Mouse (Mus musculus) liver, embryonic 14.5 days (tissue): ENCODE measurements around the gene Dll1. TPM values are rescaled to one million over a fixed set of nuclear protein-coding genes. Genes with fewer than 3 reads are reported as not detected.

ENCODE experiments used
- ATAC-seq: fragments of 200-750 bp; cut with Nextera tagmentation; 2 replicates; pipeline ENCODE4 v1.8.0; 2017; ENCODE audit warnings: moderate number of reproducible peaks, mild to moderate bottlenecking, moderate library complexity; ENCODE audit not compliant: insufficient read depth
- DNase-seq, 3 experiments: peaks; one replicate each; pipeline ENCODE4 v3.0.0-alpha.2; 2012 to 2013; ENCODE audit warnings: low read depth in 3 of 3, low spot score in 3 of 3
- H3K27ac ChIP-seq: fragments of 300-500 bp; sonication (generic); 2 replicates; pipeline ENCODE4 v1.5.1; 2014; ENCODE audit warnings: moderate library complexity, mild to moderate bottlenecking, control low read depth, inconsistent platforms
- H3K27me3 ChIP-seq: fragments of 300-500 bp; sonication (generic); 2 replicates; pipeline ENCODE4 v1.6.1; 2014; ENCODE audit warnings: mild to moderate bottlenecking, low read length, moderate library complexity; ENCODE audit not compliant: control insufficient read depth, insufficient read depth
- H3K36me3 ChIP-seq: fragments of 300-500 bp; sonication (generic); replicated peaks from 2 replicates; pipeline ENCODE4 v1.6.1; 2014; ENCODE audit warnings: low read depth; ENCODE audit not compliant: control insufficient read depth, insufficient read depth
- H3K4me1 ChIP-seq, 2 experiments: fragments of 200-500 bp in 1 of 2; fragments of 300-500 bp in 1 of 2; sonication (generic) in 1 of 2; replicated peaks; 2 replicates each; pipeline ENCODE4 v1.6.1; 2012 to 2014; ENCODE audit warnings: antibody characterized with exemption in 1 of 2, inconsistent platforms in 1 of 2, low read length in 1 of 2; ENCODE audit not compliant: control insufficient read depth in 2 of 2, insufficient read depth in 2 of 2
- H3K4me2 ChIP-seq: fragments of 300-500 bp; sonication (generic); 2 replicates; pipeline ENCODE4 v1.6.1; 2014; ENCODE audit warnings: low read depth, mild to moderate bottlenecking, control low read depth, moderate library complexity
- H3K4me3 ChIP-seq, 2 experiments: fragments of 200-500 bp in 1 of 2; fragments of 300-500 bp in 1 of 2; sonication (generic) in 1 of 2; 2 replicates each; pipeline ENCODE4 v1.5.1; 2012 to 2014; ENCODE audit warnings: low read depth in 2 of 2, low read length in 2 of 2, mild to moderate bottlenecking in 2 of 2, control low read depth in 1 of 2, inconsistent platforms in 1 of 2, moderate library complexity in 1 of 2; ENCODE audit not compliant: insufficient read depth in 1 of 2
- H3K9ac ChIP-seq: fragments of 300-500 bp; sonication (generic); replicated peaks from 2 replicates; pipeline ENCODE4 v1.6.1; 2014; ENCODE audit warnings: mild to moderate bottlenecking, control low read depth, moderate library complexity
- H3K9me3 ChIP-seq: fragments of 300-500 bp; sonication (generic); 2 replicates; pipeline ENCODE4 v1.6.1; 2016; ENCODE audit warnings: low read length, mixed read lengths; ENCODE audit not compliant: control insufficient read depth
- CTCF ChIP-seq: IDR thresholded peaks from 2 replicates; pipeline ENCODE4 v1.5.1; 2016; ENCODE audit warnings: antibody characterized with exemption, low read depth, control low read depth
- EP300 ChIP-seq: IDR thresholded peaks from 2 replicates; pipeline ENCODE4 v1.6.1; 2016; ENCODE audit warnings: antibody characterized with exemption, low read depth
- WGBS: fragments of 180-500 bp; shearing (Covaris S2); extraction: QIAGEN DNeasy Blood & Tissue Kit; methylation state at CpG from one replicate; pipeline ENCODE4 v1.1.7; 2014; ENCODE audit not compliant: insufficient replicate concordance; 5-methylcytosine and 5-hydroxymethylcytosine counted together
- polyA plus RNA-seq, 2 experiments: library from polyadenylated mRNA; depleted of rRNA in 1 of 2; stranded (reverse) in 1 of 2; unstranded in 1 of 2; fragments of >200 nt; fragmentation: Nextera tagmentation in 1 of 2; extraction: Ambion mirVana in 1 of 2; gene quantifications; 2 replicates each; pipeline versions ENCODE4 v1.2.1 to v1.2.3; 2012 to 2014

Dll1 gene
- polyA plus RNA-seq, 2 experiments, result 0.74 to 0.93 TPM

- ATAC-seq (no peak), DNase-seq (no peak)
- H3K9me3 ChIP-seq, result no peaks in the 10 kb centered on the region
- peaks cover 25% of the 10 kb centered on the region for H3K27me3 ChIP-seq
- no peak overlapping the region for H3K27ac ChIP-seq
- WGBS, result 64% methylated on average over 14 of the region's 14 CpGs
- no peak overlapping the region for H3K4me2 ChIP-seq
- H3K4me1 ChIP-seq, result peaks cover 0 to 4% of the 10 kb centered on the region in 2 experiments; a peak in 1 of 4 replicates
- TF ChIP-seq EP300, result no peak
- H3K36me3 ChIP-seq, result no peaks in the 10 kb centered on the region
- H3K4me3 ChIP-seq, result no peak overlapping the region
- no peak overlapping the region for H3K9ac ChIP-seq
Observed at GRCm38 (mm10) chr17:15370401-15370800, 6.3 kb downstream of the Dll1 start.

GRCm38 (mm10) chr17:15365650-15366049 lies 11.0 kb downstream of the Dll1 start:
- H3K4me3 ChIP-seq, result no peak overlapping the region
- H3K4me1 ChIP-seq, result no peaks in the 10 kb centered on the region
- no peaks in the 10 kb centered on the region for H3K9me3 ChIP-seq
- no peak for ATAC-seq
- H3K4me2 ChIP-seq, result no peak overlapping the region
- no peak overlapping the region for H3K27ac ChIP-seq
- TF ChIP-seq EP300 (no peak), CTCF (no peak)
- H3K27me3 ChIP-seq, result no peaks in the 10 kb centered on the region
- H3K9ac ChIP-seq, result no peak overlapping the region
- 57% methylated on average over 5 of the region's 5 CpGs for WGBS
- DNase-seq, result no peak
- no peaks in the 10 kb centered on the region for H3K36me3 ChIP-seq

GRCm38 (mm10) chr17:15363656-15364055 lies 13.0 kb downstream of the Dll1 start:
- no peak overlapping the region for H3K4me2 ChIP-seq
- H3K9me3 ChIP-seq, result no peaks in the 10 kb centered on the region
- no peak overlapping the region for H3K4me3 ChIP-seq
- H3K9ac ChIP-seq, result no peak overlapping the region
- WGBS, result 38% methylated on average over 3 of the region's 3 CpGs
- no peaks in the 10 kb centered on the region for H3K27me3 ChIP-seq
- TF ChIP-seq EP300 (no peak), CTCF (no peak)
- ATAC-seq (no peak), DNase-seq (no peak)
- H3K36me3 ChIP-seq, result no peaks in the 10 kb centered on the region
- no peaks in the 10 kb centered on the region for H3K4me1 ChIP-seq
- H3K27ac ChIP-seq, result no peak overlapping the region

- DNase-seq (no peak), ATAC-seq (no peak)
- Histone ChIP-seq H3K9ac (no peak overlapping the region), H3K36me3 (no peaks in the 10 kb centered on the region), H3K27me3 (no peaks in the 10 kb centered on the region), H3K9me3 (no peaks in the 10 kb centered on the region), H3K4me2 (no peak overlapping the region), H3K4me3 (no peak overlapping the region), H3K27ac (no peak overlapping the region), H3K4me1 (no peaks in the 10 kb centered on the region; a peak in 1 of 4 replicates)
- 35% methylated on average over 3 of the region's 3 CpGs for WGBS
- TF ChIP-seq CTCF (no peak), EP300 (no peak)
Observed at GRCm38 (mm10) chr17:15357071-15357470, 19.6 kb downstream of the Dll1 start.

- no peaks in the 10 kb centered on the region for H3K36me3 ChIP-seq
- no peaks in the 10 kb centered on the region; a peak in 1 of 4 replicates for H3K4me1 ChIP-seq
- H3K27ac ChIP-seq, result no peak overlapping the region
- H3K27me3 ChIP-seq, result no peaks in the 10 kb centered on the region
- TF ChIP-seq CTCF (no peak), EP300 (no peak)
- H3K9me3 ChIP-seq, result no peaks in the 10 kb centered on the region
- DNase-seq (no peak), ATAC-seq (no peak)
- no peak overlapping the region for H3K4me2 ChIP-seq
- WGBS, result 72% methylated on average over 5 of the region's 5 CpGs
- no peak overlapping the region for H3K9ac ChIP-seq
- H3K4me3 ChIP-seq, result no peak overlapping the region
Observed at GRCm38 (mm10) chr17:15356526-15356925, 20.1 kb downstream of the Dll1 start.
